ENCODE assay signal across 11 mouse cellular contexts in the genomic region with DNA sequence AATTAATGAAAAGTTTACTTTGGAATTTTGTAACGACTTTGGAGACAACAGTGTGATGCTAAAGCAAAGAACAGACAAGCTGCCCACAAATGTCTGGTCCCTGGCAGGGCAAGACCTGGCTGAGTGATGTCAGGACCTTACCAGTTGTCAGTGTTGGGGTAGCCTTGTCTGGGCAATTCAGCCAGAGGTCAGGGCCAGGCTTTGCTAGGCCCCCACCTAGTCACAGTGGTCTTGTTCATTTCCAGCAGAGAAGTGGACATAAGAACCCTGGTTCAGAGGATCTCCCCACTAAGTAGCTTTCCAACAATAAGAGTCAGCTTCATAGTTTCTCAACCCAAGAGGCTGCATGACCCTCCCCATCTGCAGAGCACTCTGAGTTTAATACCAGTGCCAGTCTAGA. TPM values are rescaled to one million over a fixed set of nuclear protein-coding genes. Genes with fewer than 3 reads are reported as not detected.
DNase-seq lines count a peak whose midpoint lies in the region; ATAC-seq lines count a peak whose summit lies in the region.
"Had no signal": no experiment of that assay in that cellular context is flagged by ENCODE, and none has a peak within 500 bp of the region (broad histone marks: within the 10 kb centered on the region; RNA-seq: fewer than 3 reads in every experiment).

No protein-coding gene starts in this region.

- 78% methylated on average over 1 of the region's 1 CpGs for WGBS in heart, embryonic 15.5 days
- WGBS in midbrain, embryonic 10.5 days: 78% methylated on average over 1 of the region's 1 CpGs
- WGBS in midbrain, embryonic 14.5 days: 84% methylated on average over 1 of the region's 1 CpGs
- WGBS in limb, embryonic 12.5 days: 81% methylated on average over 1 of the region's 1 CpGs
- 69% methylated on average over 1 of the region's 1 CpGs for WGBS in stomach, embryonic 14.5 days

- no peaks in the 10 kb centered on the region for H3K9me3 ChIP-seq in heart, embryonic 15.5 days (replicated peaks)
- no peaks in the 10 kb centered on the region for H3K9me3 ChIP-seq in midbrain, embryonic 10.5 days (replicated peaks)
- H3K9me3 ChIP-seq in midbrain, embryonic 14.5 days (ENCODE audit: control insufficient read depth, low read length): no peaks in the 10 kb centered on the region
- no peaks in the 10 kb centered on the region for H3K9me3 ChIP-seq in limb, embryonic 12.5 days
- H3K9me3 ChIP-seq in stomach, embryonic 14.5 days (ENCODE audit: control insufficient read depth, low read depth, low read length): no peaks in the 10 kb centered on the region

- no peak for ATAC-seq in heart, embryonic 15.5 days (replicated peaks; ENCODE audit: insufficient number of reproducible peaks, insufficient read depth, low FRiP score, low read depth)
- no peak for ATAC-seq in midbrain, embryonic 14.5 days (ENCODE audit: low FRiP score, low TSS enrichment)
- no peak for ATAC-seq in limb, embryonic 12.5 days (ENCODE audit: insufficient number of reproducible peaks, insufficient read depth, low FRiP score, low TSS enrichment, low read depth)
- no peak for ATAC-seq in stomach, embryonic 14.5 days (ENCODE audit: insufficient number of reproducible peaks, insufficient read depth, low FRiP score, low read depth)

- peak overlapping the region; percentile 85; the same call in 1 of the 2 replicates for H3K9ac ChIP-seq in heart, embryonic 15.5 days
- no peak overlapping the region for H3K9ac ChIP-seq in midbrain, embryonic 14.5 days (replicated peaks; ENCODE audit: low read length)
- H3K9ac ChIP-seq in limb, embryonic 12.5 days (replicated peaks): peak overlapping the region; percentile 70; the same call in 1 of the 2 replicates
- 0 out of 2 replicates have a peak overlapping the region, but pooled peaks have one; percentile 78 for H3K9ac ChIP-seq in stomach, embryonic 14.5 days (replicated peaks; ENCODE audit: low read depth, low read length)

- H3K27me3 ChIP-seq in heart, embryonic 15.5 days: no peaks in the 10 kb centered on the region
- H3K27me3 ChIP-seq in midbrain, embryonic 10.5 days (ENCODE audit: low read depth, poor library complexity, severe bottlenecking): no peaks in the 10 kb centered on the region
- no peaks in the 10 kb centered on the region for H3K27me3 ChIP-seq in midbrain, embryonic 14.5 days (ENCODE audit: control insufficient read depth, insufficient read depth, low read length)
- H3K27me3 ChIP-seq in limb, embryonic 12.5 days: no peaks in the 10 kb centered on the region
- H3K27me3 ChIP-seq in stomach, embryonic 14.5 days (ENCODE audit: control insufficient read depth, insufficient read depth, low read length): no peaks in the 10 kb centered on the region

- H3K36me3 ChIP-seq in heart, embryonic 15.5 days: no peaks in the 10 kb centered on the region
- peaks cover 37% of the 10 kb centered on the region for H3K36me3 ChIP-seq in midbrain, embryonic 10.5 days
- 0 out of 2 replicates have a peak, but pooled peaks cover 5% of the 10 kb centered on the region for H3K36me3 ChIP-seq in midbrain, embryonic 14.5 days (ENCODE audit: control insufficient read depth, insufficient read depth, low read length)
- H3K36me3 ChIP-seq in limb, embryonic 12.5 days: peaks cover 31% of the 10 kb centered on the region
- peaks cover 8% of the 10 kb centered on the region for H3K36me3 ChIP-seq in stomach, embryonic 14.5 days (ENCODE audit: control insufficient read depth, insufficient read depth, low read length)

- H3K27ac ChIP-seq in heart, embryonic 15.5 days: 0 out of 2 replicates have a peak overlapping the region, but pooled peaks have one; percentile 89
- peak overlapping the region; percentile 89 for H3K27ac ChIP-seq in midbrain, embryonic 10.5 days (replicated peaks)
- H3K27ac ChIP-seq in midbrain, embryonic 14.5 days (replicated peaks; ENCODE audit: low read depth, low read length): no peak overlapping the region
- 0 out of 2 replicates have a peak overlapping the region, but pooled peaks have one; percentile 82 for H3K27ac ChIP-seq in limb, embryonic 12.5 days
- H3K27ac ChIP-seq in stomach, embryonic 14.5 days (ENCODE audit: low read length): peak overlapping the region; percentile 85; the same call in 1 of the 2 replicates

- peaks cover 44% of the 10 kb centered on the region for H3K4me1 ChIP-seq in heart, embryonic 15.5 days (replicated peaks)
- peaks cover 60% of the 10 kb centered on the region for H3K4me1 ChIP-seq in midbrain, embryonic 10.5 days
- peaks cover 21% of the 10 kb centered on the region for H3K4me1 ChIP-seq in midbrain, embryonic 14.5 days (ENCODE audit: control insufficient read depth, insufficient read depth, low read length)
- peaks cover 33% of the 10 kb centered on the region for H3K4me1 ChIP-seq in limb, embryonic 12.5 days (replicated peaks)
- H3K4me1 ChIP-seq in stomach, embryonic 14.5 days (ENCODE audit: control insufficient read depth, insufficient read depth, low read length): peaks cover 46% of the 10 kb centered on the region

- intact Hi-C loops in heart, postnatal 36 days (cut with DNase I): no loop called here

- no peak for DNase-seq in heart, postnatal 36 days
- no peak for DNase-seq in midbrain, embryonic 10.5 days (ENCODE audit: low spot score)
- no peak for DNase-seq in midbrain, embryonic 14.5 days
- no peak for DNase-seq in testis, postnatal 10 days (ENCODE audit: low spot score)
- no peak for DNase-seq in thymus, postnatal 25 days
- DNase-seq: spleen, adult 18-20 months had no signal

- H3K4me3 ChIP-seq in heart, embryonic 15.5 days: peak overlapping the region; percentile 66
- peak overlapping the region; percentile 64 for H3K4me3 ChIP-seq in midbrain, embryonic 10.5 days
- no peak overlapping the region for H3K4me3 ChIP-seq in midbrain, embryonic 14.5 days (replicated peaks; ENCODE audit: low read depth, low read length)
- peak overlapping the region; percentile 57; the same call in 1 of the 2 replicates for H3K4me3 ChIP-seq in limb, embryonic 12.5 days (replicated peaks)
- H3K4me3 ChIP-seq in stomach, embryonic 14.5 days (ENCODE audit: low read depth, low read length): peak overlapping the region; percentile 63; the same call in 1 of the 2 replicates
- H3K4me3 ChIP-seq: layer of hippocampus, adult 2 months had no signal

- peak overlapping the region; percentile 89 for H3K4me2 ChIP-seq in heart, embryonic 15.5 days
- H3K4me2 ChIP-seq in midbrain, embryonic 14.5 days (ENCODE audit: low read length): no peak overlapping the region
- H3K4me2 ChIP-seq in limb, embryonic 12.5 days: peak overlapping the region; percentile 91
- peak overlapping the region; percentile 93 for H3K4me2 ChIP-seq in stomach, embryonic 14.5 days (replicated peaks; ENCODE audit: low read depth, low read length)

RNA-seq across cellular contexts. Expression of a gene that starts 4.7 kb away (rescaled TPM):
- 11.4 and 18.4 TPM in 2 replicates for polyA plus RNA-seq in heart, embryonic 15.5 days (2015; fragmentation: Nextera tagmentation; extraction: Ambion mirVana)
- total RNA-seq in heart, postnatal 36 days (2021): 1 to 10 TPM in 1 of 2 experiments, under 1 TPM in 1; 0.79 to 1.7 TPM
- polyA plus RNA-seq in midbrain, embryonic 10.5 days (2016; fragmentation: Nextera tagmentation; extraction: Ambion mirVana): 55.6 and 57.2 TPM in 2 replicates
- polyA plus RNA-seq in midbrain, embryonic 14.5 days (2014; fragmentation: Nextera tagmentation; extraction: Ambion mirVana): 25.9 and 27.2 TPM in 2 replicates
- polyA plus RNA-seq in limb, embryonic 12.5 days (2016; fragmentation: Nextera tagmentation; extraction: Ambion mirVana): 39.1 and 43.7 TPM in 2 replicates
- polyA plus RNA-seq in stomach, embryonic 14.5 days (2014; fragmentation: Nextera tagmentation; extraction: Ambion mirVana): 57.2 and 59.2 TPM in 2 replicates

RNA-seq across cellular contexts. Expression of a gene that starts 6.5 kb away (rescaled TPM):
- 0.23 and 0.58 TPM in 2 replicates for polyA plus RNA-seq in heart, embryonic 15.5 days (2015; fragmentation: Nextera tagmentation; extraction: Ambion mirVana)
- total RNA-seq in heart, postnatal 36 days (2021): not detected
- 3.8 and 5.1 TPM in 2 replicates for polyA plus RNA-seq in midbrain, embryonic 10.5 days (2016; fragmentation: Nextera tagmentation; extraction: Ambion mirVana)
- polyA plus RNA-seq in midbrain, embryonic 14.5 days (2014; fragmentation: Nextera tagmentation; extraction: Ambion mirVana): 0.88 and 1.1 TPM in 2 replicates
- 4.2 and 5.2 TPM in 2 replicates for polyA plus RNA-seq in limb, embryonic 12.5 days (2016; fragmentation: Nextera tagmentation; extraction: Ambion mirVana)
- polyA plus RNA-seq in stomach, embryonic 14.5 days (2014; fragmentation: Nextera tagmentation; extraction: Ambion mirVana): 1.7 and 2.3 TPM in 2 replicates
- total RNA-seq: gastrocnemius, postnatal 4 days; layer of hippocampus, adult 2 months had no signal

RNA-seq across cellular contexts. Expression of a gene that starts 8.2 kb away (rescaled TPM):
- polyA plus RNA-seq in heart, embryonic 15.5 days (2015; fragmentation: Nextera tagmentation; extraction: Ambion mirVana): 36.7 and 44.9 TPM in 2 replicates
- total RNA-seq in heart, postnatal 36 days (2021): 10 to 100 TPM; 31.9 to 36.5 TPM
- 114 and 125 TPM in 2 replicates for polyA plus RNA-seq in midbrain, embryonic 10.5 days (2016; fragmentation: Nextera tagmentation; extraction: Ambion mirVana)
- 60.1 and 77.5 TPM in 2 replicates for polyA plus RNA-seq in midbrain, embryonic 14.5 days (2014; fragmentation: Nextera tagmentation; extraction: Ambion mirVana)
- polyA plus RNA-seq in limb, embryonic 12.5 days (2016; fragmentation: Nextera tagmentation; extraction: Ambion mirVana): 95.8 and 102 TPM in 2 replicates
- 69.0 and 72.1 TPM in 2 replicates for polyA plus RNA-seq in stomach, embryonic 14.5 days (2014; fragmentation: Nextera tagmentation; extraction: Ambion mirVana)

RNA-seq across cellular contexts. Expression of a gene that starts 26.4 kb away (rescaled TPM):
- polyA plus RNA-seq in heart, embryonic 15.5 days (2015; fragmentation: Nextera tagmentation; extraction: Ambion mirVana): 2.7 and 4.0 TPM in 2 replicates
- 1 to 10 TPM; 2.8 to 4.0 TPM for total RNA-seq in heart, postnatal 36 days (2021)
- 14.4 and 14.6 TPM in 2 replicates for polyA plus RNA-seq in midbrain, embryonic 10.5 days (2016; fragmentation: Nextera tagmentation; extraction: Ambion mirVana)
- polyA plus RNA-seq in midbrain, embryonic 14.5 days (2014; fragmentation: Nextera tagmentation; extraction: Ambion mirVana): 9.0 and 9.8 TPM in 2 replicates
- 17.0 and 19.0 TPM in 2 replicates for polyA plus RNA-seq in limb, embryonic 12.5 days (2016; fragmentation: Nextera tagmentation; extraction: Ambion mirVana)
- 5.3 and 6.1 TPM in 2 replicates for polyA plus RNA-seq in stomach, embryonic 14.5 days (2014; fragmentation: Nextera tagmentation; extraction: Ambion mirVana)

RNA-seq across cellular contexts. Expression of a gene that starts 26.6 kb away (rescaled TPM):
- polyA plus RNA-seq in heart, embryonic 15.5 days (2015; fragmentation: Nextera tagmentation; extraction: Ambion mirVana): 74.4 and 92.5 TPM in 2 replicates
- 100 to 1,000 TPM in 1 of 2 experiments, 10 to 100 TPM in 1; 97.9 to 104 TPM for total RNA-seq in heart, postnatal 36 days (2021)
- polyA plus RNA-seq in midbrain, embryonic 10.5 days (2016; fragmentation: Nextera tagmentation; extraction: Ambion mirVana): 84.2 and 87.5 TPM in 2 replicates
- 125 and 176 TPM in 2 replicates for polyA plus RNA-seq in midbrain, embryonic 14.5 days (2014; fragmentation: Nextera tagmentation; extraction: Ambion mirVana)
- polyA plus RNA-seq in limb, embryonic 12.5 days (2016; fragmentation: Nextera tagmentation; extraction: Ambion mirVana): 95.3 and 98.1 TPM in 2 replicates
- polyA plus RNA-seq in stomach, embryonic 14.5 days (2014; fragmentation: Nextera tagmentation; extraction: Ambion mirVana): 79.4 and 85.5 TPM in 2 replicates
